Mouse (Mus musculus): ENCODE measurements around the gene Hddc2. TPM values are rescaled to one million over a fixed set of nuclear protein-coding genes. Genes with fewer than 3 reads are reported as not detected.
"Not testable (repeated sequence)": the region's sequence is repeated elsewhere in the genome, so short reads cannot be mapped to it uniquely, and the experiment has no call there.

Gene Hddc2
- polyA plus RNA-seq, 1 experiment from 2014 or later, result 63.1 TPM

DNA sequence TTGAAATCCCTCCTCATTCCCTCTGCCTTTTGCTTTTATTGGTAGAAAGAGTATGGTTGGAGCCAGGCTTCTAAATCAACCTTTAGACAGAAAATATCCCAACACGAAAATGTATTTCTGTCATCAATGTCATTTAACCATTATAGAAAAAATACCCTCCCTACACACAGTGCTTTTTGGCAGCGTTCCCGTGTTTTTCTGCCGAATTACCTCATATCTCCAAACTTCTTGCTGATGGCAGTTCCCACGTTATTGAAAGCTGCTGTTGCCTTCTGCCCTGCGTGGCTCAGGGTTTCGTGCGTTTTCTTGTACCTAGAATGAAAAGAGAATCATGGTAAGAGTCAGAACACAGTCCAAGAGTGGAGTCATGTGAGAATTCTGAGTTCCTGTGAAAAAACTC is 33.2 kb downstream of the Hddc2 start:
- no peak for ATAC-seq (ENCODE audit: low FRiP score)

DNA sequence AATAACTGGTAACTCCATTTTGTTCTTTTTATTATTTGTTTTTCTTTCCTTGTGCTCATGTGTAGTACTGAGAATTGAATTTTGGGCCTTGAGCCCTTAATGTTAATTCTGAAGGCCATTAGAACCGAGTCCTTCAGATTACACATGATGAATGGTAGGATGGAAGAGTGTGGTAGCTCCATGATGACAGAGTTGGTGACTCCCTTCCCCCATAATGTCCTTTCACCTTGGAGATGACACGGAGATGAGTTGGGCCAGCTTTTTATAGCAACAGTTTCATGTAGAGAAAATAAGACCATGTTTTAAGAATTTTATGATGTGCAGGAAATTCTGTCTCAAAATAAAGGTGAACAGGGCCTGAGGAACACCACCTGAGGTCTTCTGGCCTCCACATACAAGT is 37.9 kb downstream of the Hddc2 start:
- no peaks in the 10 kb centered on the region for H3K9me3 ChIP-seq (ENCODE audit: control insufficient read depth, low read length)
- no peaks in the 10 kb centered on the region for H3K4me1 ChIP-seq (ENCODE audit: control insufficient read depth, insufficient read depth, low read length)
- no peak overlapping the region for H3K9ac ChIP-seq (ENCODE audit: low read length)
- DNase-seq (ENCODE audit: low spot score, missing footprints) (no peak), ATAC-seq (ENCODE audit: low FRiP score) (no peak)
- no peak overlapping the region for H3K4me2 ChIP-seq
- H3K36me3 ChIP-seq (ENCODE audit: control insufficient read depth, insufficient read depth, low read length), result no peaks in the 10 kb centered on the region
- no peaks in the 10 kb centered on the region for H3K27me3 ChIP-seq (ENCODE audit: control insufficient read depth, insufficient read depth, low read length)
- no peak overlapping the region for H3K4me3 ChIP-seq (ENCODE audit: low read depth, low read length)
- no peak overlapping the region for H3K27ac ChIP-seq (ENCODE audit: low read depth, low read length)
- WGBS, result 90% methylated on average over 2 of the region's 2 CpGs

More for the DNA sequence above, 33.2 kb downstream of the Hddc2 start:
- no peaks in the 10 kb centered on the region for H3K36me3 ChIP-seq (ENCODE audit: control insufficient read depth, insufficient read depth, low read length)
- DNase-seq (ENCODE audit: low spot score, missing footprints), result no peak
- no peak overlapping the region for H3K4me3 ChIP-seq (ENCODE audit: low read depth, low read length)
- no peaks in the 10 kb centered on the region for H3K27me3 ChIP-seq (ENCODE audit: control insufficient read depth, insufficient read depth, low read length)
- no peak overlapping the region for H3K27ac ChIP-seq (ENCODE audit: low read depth, low read length)
- H3K4me1 ChIP-seq (ENCODE audit: control insufficient read depth, insufficient read depth, low read length), result peaks cover 4% of the 10 kb centered on the region; the same call in 1 of the 2 replicates
- H3K9ac ChIP-seq (ENCODE audit: low read length), result no peak overlapping the region
- WGBS, result 88% methylated on average over 8 of the region's 8 CpGs
- no peaks in the 10 kb centered on the region for H3K9me3 ChIP-seq (ENCODE audit: control insufficient read depth, low read length)
- no peak overlapping the region for H3K4me2 ChIP-seq

DNA sequence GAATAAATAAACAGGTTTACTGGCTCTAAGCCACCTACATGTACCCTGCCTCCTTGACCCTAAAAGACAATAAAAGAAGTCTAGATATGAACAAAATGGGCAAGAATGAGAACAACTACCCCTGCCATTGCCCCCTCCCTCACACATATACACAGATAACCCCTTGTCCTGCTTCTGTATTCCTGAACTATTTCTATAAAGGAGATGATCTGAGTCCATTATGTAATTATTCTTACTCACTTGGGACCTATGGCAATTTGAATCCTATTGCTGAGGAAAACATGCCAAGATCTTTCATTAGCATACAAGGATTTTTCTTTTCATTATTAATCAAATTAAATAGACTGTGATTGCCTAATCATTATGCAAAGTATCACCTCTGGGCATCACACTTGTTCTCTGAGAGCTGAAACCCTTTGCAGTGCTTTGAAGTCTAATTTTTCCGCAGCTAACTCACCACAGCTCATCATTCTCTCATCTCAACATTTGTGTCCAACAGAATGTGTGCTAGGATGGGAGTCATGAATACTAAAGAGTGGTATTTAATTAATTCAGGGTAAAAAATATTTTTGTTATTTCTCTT is 39.8 kb downstream of the Hddc2 start:
- Histone ChIP-seq H3K4me1 (ENCODE audit: control insufficient read depth, insufficient read depth, low read length) (no peaks in the 10 kb centered on the region), H3K4me3 (ENCODE audit: low read depth, low read length) (no peak overlapping the region), H3K36me3 (ENCODE audit: control insufficient read depth, insufficient read depth, low read length) (no peaks in the 10 kb centered on the region), H3K4me2 (no peak overlapping the region), H3K27me3 (ENCODE audit: control insufficient read depth, insufficient read depth, low read length) (no peaks in the 10 kb centered on the region), H3K9ac (ENCODE audit: low read length) (no peak overlapping the region), H3K27ac (ENCODE audit: low read depth, low read length) (no peak overlapping the region), H3K9me3 (ENCODE audit: control insufficient read depth, low read length) (no peaks in the 10 kb centered on the region)
- no peak for DNase-seq (ENCODE audit: low spot score, missing footprints)
- no peak for ATAC-seq (ENCODE audit: low FRiP score)
- WGBS, result 81% methylated on average over 1 of the region's 1 CpGs

DNA sequence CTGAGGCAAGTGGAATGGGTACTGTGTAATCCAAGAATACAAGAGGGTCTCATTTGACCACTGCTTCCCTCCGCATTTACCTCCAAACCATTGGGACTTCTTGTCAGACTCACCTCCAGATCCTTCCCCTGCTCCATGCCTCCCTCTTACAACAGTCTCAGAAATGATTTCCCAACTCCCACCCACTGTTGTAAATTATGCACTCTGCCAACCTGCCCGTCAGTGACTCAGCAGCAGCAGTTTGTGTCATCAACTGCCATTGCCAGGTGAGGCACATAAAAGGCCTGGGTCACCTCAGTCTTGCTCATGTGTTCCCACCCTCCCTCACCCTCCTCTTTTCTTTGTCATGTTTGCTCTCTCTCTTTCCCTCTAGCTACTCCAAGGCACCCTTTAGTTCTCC is 41.0 kb downstream of the Hddc2 start:
- no peaks in the 10 kb centered on the region for H3K4me1 ChIP-seq (ENCODE audit: control insufficient read depth, insufficient read depth, low read length)
- no peaks in the 10 kb centered on the region for H3K36me3 ChIP-seq (ENCODE audit: control insufficient read depth, insufficient read depth, low read length)
- no peak for ATAC-seq (ENCODE audit: low FRiP score)
- no peaks in the 10 kb centered on the region for H3K9me3 ChIP-seq (ENCODE audit: control insufficient read depth, low read length)
- DNase-seq (ENCODE audit: low spot score, missing footprints), result no peak
- no peaks in the 10 kb centered on the region for H3K27me3 ChIP-seq (ENCODE audit: control insufficient read depth, insufficient read depth, low read length)
- H3K27ac ChIP-seq (ENCODE audit: low read depth, low read length), result no peak overlapping the region
- H3K9ac ChIP-seq (ENCODE audit: low read length), result no peak overlapping the region
- H3K4me2 ChIP-seq, result no peak overlapping the region
- no peak overlapping the region for H3K4me3 ChIP-seq (ENCODE audit: low read depth, low read length)
- WGBS, result 93% methylated on average over 2 of the region's 2 CpGs

DNA sequence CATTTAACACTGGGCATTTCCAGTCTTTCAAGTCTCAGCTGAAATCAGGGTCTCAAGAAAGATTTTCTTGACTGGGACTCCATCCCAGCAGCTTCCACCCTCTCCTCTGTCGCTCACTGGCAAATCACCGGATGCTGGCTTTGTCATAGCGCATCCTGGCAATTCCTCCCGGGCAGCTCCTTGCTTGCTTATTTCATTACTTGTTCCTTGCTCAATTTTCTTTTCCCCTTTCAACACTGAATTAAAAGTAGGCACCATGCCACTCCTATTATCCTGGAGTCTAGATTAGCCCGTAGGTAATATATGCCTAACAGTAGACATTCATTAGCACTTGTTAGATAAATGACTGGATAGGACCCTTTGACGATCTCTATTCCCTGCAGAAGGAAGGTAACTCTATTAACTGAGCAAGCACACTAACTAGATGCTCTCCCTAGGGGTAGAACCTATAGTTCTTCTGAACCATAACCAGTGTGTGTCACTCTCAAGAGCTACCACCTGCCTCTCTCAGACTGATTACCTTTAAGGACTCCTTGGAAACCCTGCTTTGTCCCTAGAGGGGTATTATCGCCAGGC is 41.8 kb downstream of the Hddc2 start:
- Histone ChIP-seq H3K36me3 (ENCODE audit: control insufficient read depth, insufficient read depth, low read length) (no peaks in the 10 kb centered on the region), H3K27ac (ENCODE audit: low read depth, low read length) (no peak overlapping the region), H3K9me3 (ENCODE audit: control insufficient read depth, low read length) (no peaks in the 10 kb centered on the region), H3K4me3 (ENCODE audit: low read depth, low read length) (no peak overlapping the region), H3K9ac (ENCODE audit: low read length) (no peak overlapping the region), H3K4me1 (ENCODE audit: control insufficient read depth, insufficient read depth, low read length) (no peaks in the 10 kb centered on the region), H3K4me2 (no peak overlapping the region), H3K27me3 (ENCODE audit: control insufficient read depth, insufficient read depth, low read length) (no peaks in the 10 kb centered on the region)
- ATAC-seq (ENCODE audit: low FRiP score), result no peak
- no peak for DNase-seq (ENCODE audit: low spot score, missing footprints)
- WGBS, result 84% methylated on average over 7 of the region's 7 CpGs

DNA sequence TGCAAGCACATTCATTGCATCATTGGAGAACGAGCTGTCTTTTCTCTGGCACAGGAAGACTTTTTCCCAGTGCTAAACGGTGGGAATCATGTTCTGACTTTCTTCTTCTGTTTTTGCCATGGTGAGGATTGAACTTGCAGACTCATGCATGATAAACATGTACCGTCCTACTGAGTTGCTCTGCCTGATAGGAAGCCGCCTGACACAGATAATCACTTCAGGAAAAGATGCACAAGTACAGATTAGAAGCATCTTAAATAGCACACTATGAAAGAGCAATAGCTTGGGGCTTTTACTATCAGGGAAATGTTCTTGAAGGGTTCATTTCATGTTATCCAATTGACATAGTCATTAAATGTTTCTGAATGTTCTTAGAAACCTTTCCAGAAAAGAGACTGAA is 46.6 kb downstream of the Hddc2 start:
- no peaks in the 10 kb centered on the region for H3K4me1 ChIP-seq (ENCODE audit: control insufficient read depth, insufficient read depth, low read length)
- no peak for ATAC-seq (ENCODE audit: low FRiP score)
- no peak overlapping the region for H3K4me2 ChIP-seq
- DNase-seq (ENCODE audit: low spot score, missing footprints), result no peak
- H3K4me3 ChIP-seq (ENCODE audit: low read depth, low read length), result no peak overlapping the region
- no peaks in the 10 kb centered on the region for H3K9me3 ChIP-seq (ENCODE audit: control insufficient read depth, low read length)
- H3K27me3 ChIP-seq (ENCODE audit: control insufficient read depth, insufficient read depth, low read length), result no peaks in the 10 kb centered on the region
- no peak overlapping the region for H3K9ac ChIP-seq (ENCODE audit: low read length)
- WGBS, result 84% methylated on average over 4 of the region's 4 CpGs
- no peak overlapping the region for H3K27ac ChIP-seq (ENCODE audit: low read depth, low read length)
- no peaks in the 10 kb centered on the region for H3K36me3 ChIP-seq (ENCODE audit: control insufficient read depth, insufficient read depth, low read length)

DNA sequence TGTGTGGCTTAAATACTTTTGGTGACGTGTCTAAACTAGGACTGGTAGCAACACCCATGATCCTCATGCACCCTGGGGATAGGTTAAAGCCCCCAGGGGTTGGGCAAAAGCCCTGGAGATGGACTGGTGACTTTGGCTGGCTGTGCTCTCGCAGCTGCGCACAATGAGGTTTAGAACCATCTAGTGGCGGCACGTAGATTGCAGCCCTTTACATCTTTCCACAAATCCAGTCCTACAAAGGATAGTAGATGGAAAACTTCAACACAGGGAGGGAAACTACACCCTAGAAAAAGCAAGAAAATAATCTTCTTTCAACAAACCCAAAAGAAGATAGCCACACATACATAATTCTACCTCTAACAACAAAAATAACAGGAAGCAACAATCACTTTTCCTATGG is 57.0 kb downstream of the Hddc2 start:
- H3K27me3 ChIP-seq (ENCODE audit: control insufficient read depth, insufficient read depth, low read length); H3K36me3 ChIP-seq (ENCODE audit: control insufficient read depth, insufficient read depth, low read length); H3K4me3 ChIP-seq (ENCODE audit: low read depth, low read length); H3K4me1 ChIP-seq (ENCODE audit: control insufficient read depth, insufficient read depth, low read length); H3K27ac ChIP-seq (ENCODE audit: low read depth, low read length); DNase-seq (ENCODE audit: low spot score, missing footprints); H3K9me3 ChIP-seq (ENCODE audit: control insufficient read depth, low read length); ATAC-seq (ENCODE audit: low FRiP score); H3K4me2 ChIP-seq; H3K9ac ChIP-seq (ENCODE audit: low read length): not testable (repeated sequence)
- 13% methylated on average over 4 of the region's 5 CpGs for WGBS

Other genes with a start within 250 kb of the Hddc2 start
- gene Tpd52l1, start 132.6 kb downstream of the Hddc2 start, polyA plus RNA-seq (2014; fragmentation: Nextera tagmentation; extraction: Ambion mirVana), result 33.7 and 34.3 TPM in 2 replicates

Data from midbrain, embryonic 11.5 days (tissue).